ENCODE assay signal across 23 mouse cellular contexts in genomic region chr13:111234573-111234972, GRCm38 (mm10). TPM values are rescaled to one million over a fixed set of nuclear protein-coding genes. Genes with fewer than 3 reads are reported as not detected.
A peak's percentile ranks its signal among the peaks of the same experiment; 100 is the strongest.
DNase-seq lines count a peak whose midpoint lies in the region; ATAC-seq and TF ChIP-seq lines count a peak whose summit lies in the region.
"Had no signal": no experiment of that assay in that cellular context is flagged by ENCODE, and none has a peak within 500 bp of the region (broad histone marks: within the 10 kb centered on the region; RNA-seq: fewer than 3 reads in every experiment).

No protein-coding gene starts in this region.

- no peak overlapping the region for H3K4me3 ChIP-seq in hindbrain, embryonic 15.5 days
- no peak overlapping the region for H3K4me3 ChIP-seq in hindbrain, embryonic 10.5 days
- H3K4me3 ChIP-seq in liver, adult 2 months (ENCODE audit: insufficient read depth, low read depth, low read length), result no peak overlapping the region
- H3K4me3 ChIP-seq in embryonic facial prominence, embryonic 13.5 days, result no peak overlapping the region
- no peak overlapping the region for H3K4me3 ChIP-seq in intestine, embryonic 15.5 days (replicated peaks)
- H3K4me3 ChIP-seq: forebrain, embryonic 15.5 days; heart, embryonic 12.5 days; liver, embryonic 13.5 days; midbrain, embryonic 12.5 days; neural tube, embryonic 15.5 days had no signal

- no peak for DNase-seq in hindbrain, embryonic 10.5 days (ENCODE audit: low spot score)
- DNase-seq in liver, adult 2 months (ENCODE audit: extremely low read depth, low read depth, low spot score), result peak; percentile 6
- DNase-seq in liver, result no peak
- peak; percentile 19 for DNase-seq in 416B (ENCODE audit: low read depth)
- DNase-seq in spleen, adult 18-20 months, result no peak
- DNase-seq: cerebellum, adult 9-10 months; layer of hippocampus, postnatal 36 days; left cerebral cortex, postnatal 4 days; liver, embryonic 13.5 days; right cerebral cortex, postnatal 4 days had no signal

- no peak for TF ChIP-seq POLR2A in liver, adult 2 months (IDR thresholded peaks at IDR 0.05; ENCODE audit: extremely low read depth, insufficient read depth, low read length)

- H3K36me3 ChIP-seq in hindbrain, embryonic 15.5 days, result no peaks in the 10 kb centered on the region
- no peaks in the 10 kb centered on the region for H3K36me3 ChIP-seq in hindbrain, embryonic 10.5 days
- no peaks in the 10 kb centered on the region for H3K36me3 ChIP-seq in liver, adult 2 months (ENCODE audit: control insufficient read depth, insufficient read depth, low read length)
- no peaks in the 10 kb centered on the region for H3K36me3 ChIP-seq in embryonic facial prominence, embryonic 13.5 days
- no peaks in the 10 kb centered on the region for H3K36me3 ChIP-seq in intestine, embryonic 15.5 days
- H3K36me3 ChIP-seq: forebrain, embryonic 15.5 days; heart, embryonic 12.5 days; liver, embryonic 13.5 days; midbrain, embryonic 12.5 days; neural tube, embryonic 15.5 days had no signal

- 84% methylated on average over 3 of the region's 3 CpGs for WGBS in hindbrain, embryonic 15.5 days
- 87% methylated on average over 3 of the region's 3 CpGs for WGBS in hindbrain, embryonic 10.5 days
- WGBS in liver, adult 2 months, result 74% methylated on average over 3 of the region's 3 CpGs
- WGBS in embryonic facial prominence, embryonic 13.5 days, result 55% methylated on average over 3 of the region's 3 CpGs
- WGBS in intestine, embryonic 15.5 days, result 56% methylated on average over 3 of the region's 3 CpGs

- H3K79me2 ChIP-seq in liver, adult 2 months (ENCODE audit: control insufficient read depth, insufficient read depth, low read length), result no peaks in the 10 kb centered on the region

- ATAC-seq in hindbrain, embryonic 15.5 days (ENCODE audit: low FRiP score, low read depth), result no peak
- no peak for ATAC-seq in embryonic facial prominence, embryonic 13.5 days (ENCODE audit: insufficient number of reproducible peaks, insufficient read depth, low FRiP score, low TSS enrichment, low read depth)
- ATAC-seq in intestine, embryonic 15.5 days, result no peak
- ATAC-seq: forebrain, embryonic 15.5 days; intestine, embryonic 16.5 days had no signal

- H3K9me3 ChIP-seq in hindbrain, embryonic 15.5 days, result no peaks in the 10 kb centered on the region
- no peaks in the 10 kb centered on the region for H3K9me3 ChIP-seq in hindbrain, embryonic 10.5 days
- no peaks in the 10 kb centered on the region for H3K9me3 ChIP-seq in embryonic facial prominence, embryonic 13.5 days
- H3K9me3 ChIP-seq in intestine, embryonic 15.5 days, result no peaks in the 10 kb centered on the region
- H3K9me3 ChIP-seq: forebrain, embryonic 15.5 days; midbrain, embryonic 12.5 days; neural tube, embryonic 15.5 days had no signal

- no peak overlapping the region for H3K9ac ChIP-seq in hindbrain, embryonic 15.5 days
- no peak overlapping the region for H3K9ac ChIP-seq in liver, adult 2 months (ENCODE audit: low read depth, low read length)
- H3K9ac ChIP-seq in embryonic facial prominence, embryonic 13.5 days, result no peak overlapping the region
- no peak overlapping the region for H3K9ac ChIP-seq in intestine, embryonic 15.5 days
- H3K9ac ChIP-seq: forebrain, embryonic 15.5 days; heart, embryonic 12.5 days; liver, embryonic 13.5 days; midbrain, embryonic 12.5 days; neural tube, embryonic 15.5 days had no signal

- H3K27ac ChIP-seq in hindbrain, embryonic 15.5 days (replicated peaks), result peak overlapping the region; percentile 27; the same call in 1 of the 2 replicates
- no peak overlapping the region for H3K27ac ChIP-seq in hindbrain, embryonic 10.5 days
- H3K27ac ChIP-seq in liver, adult 2 months (replicated peaks; ENCODE audit: insufficient read depth, low read depth, low read length), result no peak overlapping the region
- peak overlapping the region; percentile 64 for H3K27ac ChIP-seq in embryonic facial prominence, embryonic 13.5 days
- no peak overlapping the region for H3K27ac ChIP-seq in intestine, embryonic 15.5 days
- H3K27ac ChIP-seq: forebrain, embryonic 15.5 days; liver, embryonic 13.5 days; macrophage; midbrain, embryonic 12.5 days; neural tube, embryonic 15.5 days had no signal

- no peak for TF ChIP-seq CTCF in liver, adult 2 months (IDR thresholded peaks at IDR 0.05; ENCODE audit: low read depth, low read length)

- no peaks in the 10 kb centered on the region for H3K4me1 ChIP-seq in hindbrain, embryonic 15.5 days (replicated peaks)
- H3K4me1 ChIP-seq in hindbrain, embryonic 10.5 days (replicated peaks), result peaks cover 14% of the 10 kb centered on the region; the same call in 1 of the 2 replicates
- H3K4me1 ChIP-seq in liver, adult 2 months (ENCODE audit: control insufficient read depth, insufficient read depth, low read length), result peaks cover 5% of the 10 kb centered on the region
- H3K4me1 ChIP-seq in embryonic facial prominence, embryonic 13.5 days, result peaks cover 46% of the 10 kb centered on the region
- no peaks in the 10 kb centered on the region for H3K4me1 ChIP-seq in intestine, embryonic 15.5 days (replicated peaks)
- H3K4me1 ChIP-seq: liver, embryonic 13.5 days; neural tube, embryonic 15.5 days had no signal

- H3K27me3 ChIP-seq in hindbrain, embryonic 15.5 days, result no peaks in the 10 kb centered on the region
- no peaks in the 10 kb centered on the region for H3K27me3 ChIP-seq in hindbrain, embryonic 10.5 days (ENCODE audit: insufficient read depth, poor library complexity, severe bottlenecking)
- H3K27me3 ChIP-seq in liver, adult 2 months (ENCODE audit: control insufficient read depth, insufficient read depth, low read length), result no peaks in the 10 kb centered on the region; the same call in 1 of the 2 replicates
- no peaks in the 10 kb centered on the region for H3K27me3 ChIP-seq in embryonic facial prominence, embryonic 13.5 days
- no peaks in the 10 kb centered on the region for H3K27me3 ChIP-seq in intestine, embryonic 15.5 days (replicated peaks)
- H3K27me3 ChIP-seq: forebrain, embryonic 15.5 days; heart, embryonic 12.5 days; liver, embryonic 13.5 days; midbrain, embryonic 12.5 days; neural tube, embryonic 15.5 days had no signal

- H3K4me2 ChIP-seq in hindbrain, embryonic 15.5 days, result no peak overlapping the region
- H3K4me2 ChIP-seq in embryonic facial prominence, embryonic 13.5 days, result no peak overlapping the region
- no peak overlapping the region for H3K4me2 ChIP-seq in intestine, embryonic 15.5 days (replicated peaks)
- H3K4me2 ChIP-seq: forebrain, embryonic 15.5 days; heart, embryonic 12.5 days; liver, embryonic 13.5 days; midbrain, embryonic 12.5 days; neural tube, embryonic 15.5 days had no signal

RNA-seq across cellular contexts. Expression of gene Actbl2, which starts 20.2 kb away (rescaled TPM):
- polyA plus RNA-seq in hindbrain, embryonic 15.5 days (2015; fragmentation: Nextera tagmentation; extraction: Ambion mirVana), result not detected in 2 replicates
- polyA plus RNA-seq in hindbrain, embryonic 10.5 days (2016; fragmentation: Nextera tagmentation; extraction: Ambion mirVana), result not detected in 2 replicates
- not detected in 2 replicates for total RNA-seq in liver, adult 2 months (2014; rRNA removed)
- not detected in 2 replicates for polyA plus RNA-seq in liver, adult 2 months (2012; rRNA removed)
- polyA plus RNA-seq in embryonic facial prominence, embryonic 13.5 days (2015; fragmentation: Nextera tagmentation; extraction: Ambion mirVana), result not detected in 2 replicates
- polyA plus RNA-seq in intestine, embryonic 15.5 days (2015; fragmentation: Nextera tagmentation; extraction: Ambion mirVana), result not detected in 2 replicates
- total RNA-seq: gastrocnemius, adult 18-20 months; hematopoietic stem cell, adult 5-6 weeks; layer of hippocampus, postnatal 36 days; left cerebral cortex, postnatal 4 days had no signal
- polyA plus RNA-seq: forebrain, embryonic 15.5 days; heart, embryonic 12.5 days; intestine, embryonic 16.5 days; large intestine, adult 2 months; liver, embryonic 13.5 days; macrophage; midbrain, embryonic 12.5 days; neural tube, embryonic 15.5 days; thymus, postnatal 0 days had no signal

Comparison
In these comparisons a context has a peak if more than half of its experiments do, and no peak if none do; other contexts are left out.
1. H3K27ac ChIP-seq: peak in hindbrain, embryonic 15.5 days (single experiment) and embryonic facial prominence, embryonic 13.5 days (single experiment); none in hindbrain, embryonic 10.5 days (single experiment), liver, adult 2 months (single experiment) and intestine, embryonic 15.5 days (single experiment).
2. DNase-seq: peak in liver, adult 2 months (single experiment) and 416B (single experiment); none in hindbrain, embryonic 10.5 days (single experiment), liver (single experiment) and spleen, adult 18-20 months (0 of 2).